Mouse (Mus musculus) small intestine, adult 2 months (tissue): ENCODE data around the gene Prkca.

Experiments used
- CTCF ChIP-seq: fragments of 200-500 bp; IDR thresholded peaks from 2 replicates; pipeline ENCODE4 v1.5.1; 2012; ENCODE audit warnings: low read depth, mild to moderate bottlenecking, control low read depth, inconsistent platforms, low read length, moderate library complexity, mixed read lengths; ENCODE audit not compliant: insufficient replicate concordance, insufficient read length; ENCODE audit errors: extremely low read depth
- POLR2A ChIP-seq: fragments of 200-500 bp; IDR thresholded peaks from 2 replicates; pipeline ENCODE4 v1.6.1; 2012; ENCODE audit warnings: low read depth, mild to moderate bottlenecking, control low read depth, inconsistent platforms, low read length, moderate library complexity

DNA sequence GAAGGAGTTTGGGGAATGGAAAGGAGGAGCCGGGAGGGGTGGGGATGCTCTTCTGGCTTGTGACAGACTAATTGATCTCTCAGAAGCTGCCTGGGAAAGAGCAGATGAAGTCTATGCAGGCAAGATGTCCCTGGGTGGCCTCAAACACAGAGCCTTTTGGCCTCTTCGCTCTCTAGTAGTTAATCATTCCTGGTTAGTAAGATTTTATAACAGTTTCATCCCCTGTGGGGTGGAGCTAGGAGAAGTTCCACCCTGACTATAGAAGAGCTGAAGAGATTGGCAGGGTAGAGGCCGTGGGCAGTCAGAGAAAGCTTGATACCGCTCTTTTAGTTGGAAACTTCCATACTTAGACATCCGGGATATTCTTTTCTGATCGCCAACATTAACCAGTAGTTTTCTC, 15.2 kb upstream of the Prkca start:
- TF ChIP-seq CTCF (no peak), POLR2A (no peak)
